Mouse (Mus musculus) cerebellum, adult 2 months (tissue): ENCODE data around the gene Mpzl2.

ENCODE experiments used
- CTCF ChIP-seq: fragments of 200-500 bp; IDR thresholded peaks from 2 replicates; pipeline ENCODE4 v1.5.1; 2011; ENCODE audit warnings: low read depth, mild to moderate bottlenecking, control low read depth, low read length, moderate library complexity, borderline replicate concordance; ENCODE audit not compliant: insufficient read depth
- POLR2A ChIP-seq: fragments of 200-500 bp; IDR thresholded peaks from 2 replicates; pipeline ENCODE4 v1.6.1; 2011; ENCODE audit warnings: low read length, control low read depth, borderline replicate concordance; ENCODE audit not compliant: insufficient read depth

GRCm38 (mm10) chr9:45103211-45103979, 63.8 kb downstream of the Mpzl2 start:
- TF ChIP-seq CTCF (no peak), POLR2A (no peak)
